Mouse (Mus musculus): ENCODE results near the gene Scn8a.

- TF ChIP-seq POLR2A (IDR thresholded peaks at IDR 0.05; ENCODE audit: insufficient read depth, low read depth, low read length) (no peak), CTCF (IDR thresholded peaks at IDR 0.05; ENCODE audit: insufficient read depth, low read depth, low read length) (no peak)
These were observed at the start of gene Scn8a for GRCm38 (mm10) chr15:100869558-100869957.

Measured in olfactory bulb, adult 2 months (tissue).